Mouse (Mus musculus) embryonic facial prominence, embryonic 12.5 days (tissue): ENCODE measurements at regions not wholly inside any gene's neighbourhood (a gene's known extent, or its start where the extent isn't known, plus 50 kb on each side); places are given as distances from the start of the nearest gene placed in this dataset.

Experiments used
- ATAC-seq: fragments of 200-750 bp; cut with Nextera tagmentation; 2 replicates; pipeline ENCODE4 v1.8.0; 2017; ENCODE audit not compliant: insufficient number of reproducible peaks, insufficient read depth, low FRiP score, low TSS enrichment
- H3K27ac ChIP-seq: fragments of 300-500 bp; sonication (generic); 2 replicates; pipeline ENCODE4 v1.5.1; 2016; ENCODE audit warnings: mild to moderate bottlenecking
- H3K27me3 ChIP-seq: fragments of 300-500 bp; sonication (generic); 2 replicates; pipeline ENCODE4 v1.6.1; 2016; ENCODE audit warnings: mild to moderate bottlenecking, moderate library complexity
- H3K36me3 ChIP-seq: fragments of 300-500 bp; sonication (generic); 2 replicates; pipeline ENCODE4 v1.6.1; 2016; ENCODE audit warnings: mild to moderate bottlenecking
- H3K4me1 ChIP-seq: fragments of 300-500 bp; sonication (generic); 2 replicates; pipeline ENCODE4 v1.6.1; 2016
- H3K4me2 ChIP-seq: fragments of 300-500 bp; sonication (generic); replicated peaks from 2 replicates; pipeline ENCODE4 v1.6.1; 2016; ENCODE audit warnings: mild to moderate bottlenecking, moderate library complexity
- H3K4me3 ChIP-seq: fragments of 300-500 bp; sonication (generic); 2 replicates; pipeline ENCODE4 v1.5.1; 2016; ENCODE audit warnings: mild to moderate bottlenecking
- H3K9ac ChIP-seq: fragments of 300-500 bp; sonication (generic); 2 replicates; pipeline ENCODE4 v1.6.1; 2016; ENCODE audit warnings: mild to moderate bottlenecking, moderate library complexity
- H3K9me3 ChIP-seq: fragments of 300-500 bp; sonication (generic); 2 replicates; pipeline ENCODE4 v1.6.1; 2016; ENCODE audit warnings: mild to moderate bottlenecking, moderate library complexity
- WGBS: fragments of 180-500 bp; shearing (Covaris S2); methylation state at CpG from one replicate; pipeline ENCODE4 v1.1.7; 2016; 5-methylcytosine and 5-hydroxymethylcytosine counted together

- H3K4me1 ChIP-seq = no peaks in the 10 kb centered on the region
- H3K4me2 ChIP-seq = no peak overlapping the region
- H3K36me3 ChIP-seq = no peaks in the 10 kb centered on the region
- H3K9ac ChIP-seq = no peak overlapping the region
- no peaks in the 10 kb centered on the region for H3K27me3 ChIP-seq
- H3K9me3 ChIP-seq = no peaks in the 10 kb centered on the region
- no peak for ATAC-seq
- H3K4me3 ChIP-seq = no peak overlapping the region
- WGBS = 92% methylated on average over 2 of the region's 2 CpGs
- no peak overlapping the region for H3K27ac ChIP-seq
These were observed 749.5 kb downstream of the Hdgfl1 start for GRCm38 (mm10) chr13:26020491-26020890.

GRCm38 (mm10) chr13:26009131-26009530, 738.8 kb upstream of the Nrsn1 start:
- Histone ChIP-seq H3K9ac (no peak overlapping the region), H3K36me3 (no peaks in the 10 kb centered on the region), H3K27me3 (no peaks in the 10 kb centered on the region), H3K27ac (no peak overlapping the region), H3K4me2 (no peak overlapping the region), H3K9me3 (no peaks in the 10 kb centered on the region), H3K4me1 (no peaks in the 10 kb centered on the region), H3K4me3 (no peak overlapping the region)
- 87% methylated on average over 1 of the region's 1 CpGs for WGBS
- ATAC-seq = no peak

GRCm38 (mm10) chr13:26004768-26005560, 734.7 kb upstream of the Nrsn1 start:
- WGBS = 81% methylated on average over 7 of the region's 7 CpGs
- Histone ChIP-seq H3K4me2 (no peak overlapping the region), H3K36me3 (no peaks in the 10 kb centered on the region), H3K4me1 (no peaks in the 10 kb centered on the region), H3K9ac (no peak overlapping the region), H3K27me3 (no peaks in the 10 kb centered on the region), H3K4me3 (no peak overlapping the region), H3K27ac (no peak overlapping the region), H3K9me3 (no peaks in the 10 kb centered on the region)
- no peak for ATAC-seq

GRCm38 (mm10) chr13:25993526-25993925, 723.2 kb upstream of the Nrsn1 start:
- no peaks in the 10 kb centered on the region for H3K4me1 ChIP-seq
- no peak for ATAC-seq
- no peak overlapping the region for H3K4me3 ChIP-seq
- no peaks in the 10 kb centered on the region for H3K36me3 ChIP-seq
- no peaks in the 10 kb centered on the region for H3K27me3 ChIP-seq
- no peak overlapping the region for H3K9ac ChIP-seq
- 62% methylated on average over 1 of the region's 1 CpGs for WGBS
- H3K9me3 ChIP-seq = peaks cover 5% of the 10 kb centered on the region; the same call in 1 of the 2 replicates
- no peak overlapping the region for H3K4me2 ChIP-seq
- no peak overlapping the region for H3K27ac ChIP-seq

- Histone ChIP-seq H3K9ac (no peak overlapping the region), H3K4me1 (no peaks in the 10 kb centered on the region), H3K36me3 (no peaks in the 10 kb centered on the region), H3K4me3 (no peak overlapping the region), H3K9me3 (no peaks in the 10 kb centered on the region), H3K27ac (no peak overlapping the region), H3K4me2 (no peak overlapping the region), H3K27me3 (no peaks in the 10 kb centered on the region)
- ATAC-seq = no peak
- 81% methylated on average over 5 of the region's 5 CpGs for WGBS
These were observed 718.9 kb upstream of the Nrsn1 start for GRCm38 (mm10) chr13:25989067-25989756.

- WGBS = 88% methylated on average over 1 of the region's 1 CpGs
- Histone ChIP-seq H3K27ac (no peak overlapping the region), H3K27me3 (no peaks in the 10 kb centered on the region), H3K4me1 (no peaks in the 10 kb centered on the region), H3K9me3 (no peaks in the 10 kb centered on the region), H3K9ac (no peak overlapping the region), H3K36me3 (no peaks in the 10 kb centered on the region), H3K4me3 (no peak overlapping the region), H3K4me2 (no peak overlapping the region)
- ATAC-seq = no peak
These were observed 714.2 kb upstream of the Nrsn1 start for GRCm38 (mm10) chr13:25984535-25984934.

- no peaks in the 10 kb centered on the region for H3K36me3 ChIP-seq
- H3K4me2 ChIP-seq = no peak overlapping the region
- H3K27me3 ChIP-seq = no peaks in the 10 kb centered on the region
- H3K4me1 ChIP-seq = no peaks in the 10 kb centered on the region
- no peak for ATAC-seq
- WGBS = 73% methylated on average over 1 of the region's 1 CpGs
- no peaks in the 10 kb centered on the region for H3K9me3 ChIP-seq
- H3K9ac ChIP-seq = no peak overlapping the region
- H3K4me3 ChIP-seq = no peak overlapping the region
- H3K27ac ChIP-seq = no peak overlapping the region
These were observed 713.4 kb upstream of the Nrsn1 start for GRCm38 (mm10) chr13:25983659-25984058.

GRCm38 (mm10) chr13:25978648-25979047, 708.3 kb upstream of the Nrsn1 start:
- Histone ChIP-seq H3K4me2 (no peak overlapping the region), H3K9ac (no peak overlapping the region), H3K4me3 (no peak overlapping the region), H3K9me3 (no peaks in the 10 kb centered on the region), H3K36me3 (no peaks in the 10 kb centered on the region), H3K4me1 (no peaks in the 10 kb centered on the region), H3K27ac (no peak overlapping the region), H3K27me3 (no peaks in the 10 kb centered on the region)
- no peak for ATAC-seq
- WGBS = 74% methylated on average over 1 of the region's 1 CpGs

- Histone ChIP-seq H3K4me3 (no peak overlapping the region), H3K36me3 (no peaks in the 10 kb centered on the region), H3K9me3 (no peaks in the 10 kb centered on the region), H3K27ac (no peak overlapping the region), H3K4me1 (no peaks in the 10 kb centered on the region), H3K9ac (no peak overlapping the region), H3K4me2 (no peak overlapping the region), H3K27me3 (no peaks in the 10 kb centered on the region)
- ATAC-seq = no peak
These were observed 688.3 kb upstream of the Nrsn1 start for GRCm38 (mm10) chr13:25958592-25958991.

- 80% methylated on average over 4 of the region's 4 CpGs for WGBS
- H3K27me3 ChIP-seq = no peaks in the 10 kb centered on the region
- H3K9ac ChIP-seq = no peak overlapping the region
- no peaks in the 10 kb centered on the region for H3K9me3 ChIP-seq
- H3K4me1 ChIP-seq = no peaks in the 10 kb centered on the region
- H3K36me3 ChIP-seq = no peaks in the 10 kb centered on the region
- no peak overlapping the region for H3K27ac ChIP-seq
- H3K4me3 ChIP-seq = no peak overlapping the region
- ATAC-seq = no peak
- no peak overlapping the region for H3K4me2 ChIP-seq
These were observed 687.8 kb upstream of the Nrsn1 start for GRCm38 (mm10) chr13:25958153-25958466.

GRCm38 (mm10) chr13:25957451-25958152, 687.3 kb upstream of the Nrsn1 start:
- H3K9me3 ChIP-seq = no peaks in the 10 kb centered on the region
- H3K27ac ChIP-seq = no peak overlapping the region
- ATAC-seq = no peak
- H3K4me1 ChIP-seq = no peaks in the 10 kb centered on the region
- no peaks in the 10 kb centered on the region for H3K36me3 ChIP-seq
- H3K9ac ChIP-seq = no peak overlapping the region
- H3K27me3 ChIP-seq = no peaks in the 10 kb centered on the region
- WGBS = 65% methylated on average over 4 of the region's 4 CpGs
- H3K4me3 ChIP-seq = no peak overlapping the region
- H3K4me2 ChIP-seq = no peak overlapping the region

- H3K36me3 ChIP-seq = no peaks in the 10 kb centered on the region
- no peak for ATAC-seq
- no peak overlapping the region for H3K9ac ChIP-seq
- no peaks in the 10 kb centered on the region for H3K9me3 ChIP-seq
- no peaks in the 10 kb centered on the region for H3K27me3 ChIP-seq
- H3K4me1 ChIP-seq = peaks cover 10% of the 10 kb centered on the region; the same call in 1 of the 2 replicates
- H3K4me3 ChIP-seq = no peak overlapping the region
- 79% methylated on average over 1 of the region's 1 CpGs for WGBS
- H3K27ac ChIP-seq = no peak overlapping the region
- no peak overlapping the region for H3K4me2 ChIP-seq
These were observed 667.3 kb upstream of the Nrsn1 start for GRCm38 (mm10) chr13:25937631-25938030.
